Mouse (Mus musculus) midbrain, embryonic 12.5 days (tissue): ENCODE measurements around the gene Klf9. TPM values are rescaled to one million over a fixed set of nuclear protein-coding genes. Genes with fewer than 3 reads are reported as not detected.
A peak's percentile ranks its signal among the peaks of the same experiment; 100 is the strongest.

Experiments used
- ATAC-seq: fragments of 200-750 bp; cut with Nextera tagmentation; 2 replicates; pipeline ENCODE4 v1.8.0; 2017; ENCODE audit warnings: low read depth, moderate TSS enrichment, moderate library complexity; ENCODE audit not compliant: low FRiP score
- H3K27ac ChIP-seq: fragments of 300-500 bp; sonication (generic); replicated peaks from 2 replicates; pipeline ENCODE4 v1.5.1; 2016; ENCODE audit warnings: mild to moderate bottlenecking
- H3K27me3 ChIP-seq: fragments of 300-500 bp; sonication (generic); 2 replicates; pipeline ENCODE4 v1.6.1; 2016; ENCODE audit warnings: mild to moderate bottlenecking
- H3K36me3 ChIP-seq: fragments of 300-500 bp; sonication (generic); 2 replicates; pipeline ENCODE4 v1.6.1; 2016
- H3K4me1 ChIP-seq: fragments of 300-500 bp; sonication (generic); 2 replicates; pipeline ENCODE4 v1.6.1; 2016
- H3K4me2 ChIP-seq: fragments of 300-500 bp; sonication (generic); replicated peaks from 2 replicates; pipeline ENCODE4 v1.6.1; 2016; ENCODE audit warnings: mild to moderate bottlenecking, moderate library complexity
- H3K4me3 ChIP-seq: fragments of 300-500 bp; sonication (generic); 2 replicates; pipeline ENCODE4 v1.5.1; 2016; ENCODE audit warnings: mild to moderate bottlenecking
- H3K9ac ChIP-seq: fragments of 300-500 bp; sonication (generic); replicated peaks from 2 replicates; pipeline ENCODE4 v1.6.1; 2016; ENCODE audit warnings: mild to moderate bottlenecking, moderate library complexity
- H3K9me3 ChIP-seq: fragments of 300-500 bp; sonication (generic); 2 replicates; pipeline ENCODE4 v1.6.1; 2016; ENCODE audit warnings: mild to moderate bottlenecking
- WGBS: fragments of 180-500 bp; shearing (Covaris S2); methylation state at CpG from one replicate; pipeline ENCODE4 v1.1.7; 2016; 5-methylcytosine and 5-hydroxymethylcytosine counted together
- polyA plus RNA-seq: library from polyadenylated mRNA; unstranded; fragments of >200 nt; fragmentation: Nextera tagmentation; extraction: Ambion mirVana; gene quantifications from 2 replicates; pipeline ENCODE4 v1.2.1, GENCODE M21; 2016

Klf9 gene
- polyA plus RNA-seq, result 0.80 and 1.1 TPM in 2 replicates

DNA sequence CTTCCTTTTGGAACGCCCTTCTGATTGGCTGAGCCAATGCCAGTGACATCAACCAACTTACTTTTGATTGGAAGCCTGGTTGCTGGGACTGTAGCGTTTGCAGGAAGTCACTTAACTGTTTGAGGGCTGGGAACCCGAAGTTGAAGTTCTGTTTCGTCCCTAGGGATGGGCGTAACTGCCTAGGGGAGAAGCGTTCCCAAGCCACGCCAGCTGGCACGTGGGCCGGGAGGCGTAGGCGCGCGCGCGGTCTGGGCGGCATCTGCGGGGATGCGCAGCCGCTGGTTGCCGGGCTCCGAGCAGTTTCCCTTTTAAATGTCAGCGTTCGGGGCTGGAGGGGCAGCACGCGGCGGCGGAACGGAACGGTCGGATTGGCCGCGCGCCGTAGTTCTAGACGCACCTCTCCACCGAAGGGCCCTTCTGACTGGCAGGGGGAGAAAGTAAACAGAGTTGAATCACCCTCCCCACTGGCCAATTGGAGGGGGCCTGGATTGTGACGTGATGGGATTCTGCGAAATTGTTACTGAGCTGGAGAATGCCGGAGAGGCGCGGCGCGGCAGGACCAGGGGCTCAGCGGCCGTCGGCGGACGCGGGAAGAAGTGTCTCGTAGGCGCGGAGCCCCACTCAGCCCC is at the start of gene Klf9:
Klf9 (plus strand) TSS at position 538 of the 629 bp plus-strand sequence.
- H3K27ac ChIP-seq, result no peak within 1 kb of the TSS; the same call in 1 of the 2 replicates
- H3K27me3 ChIP-seq, result peaks cover 62% of the 10 kb centered on the region
- peak within 1 kb of the TSS; percentile 75 for H3K4me2 ChIP-seq
- ATAC-seq, result peak; percentile 92
- H3K9ac ChIP-seq, result peak within 1 kb of the TSS; percentile 35
- peaks cover 21% of the 10 kb centered on the region for H3K4me1 ChIP-seq
- H3K36me3 ChIP-seq, result no peaks in the 10 kb centered on the region
- no peaks in the 10 kb centered on the region for H3K9me3 ChIP-seq
- under 1% methylated on average over 52 of the region's 52 CpGs for WGBS
- H3K4me3 ChIP-seq, result peak within 1 kb of the TSS; percentile 50

- Histone ChIP-seq H3K9me3 (no peaks in the 10 kb centered on the region), H3K36me3 (no peaks in the 10 kb centered on the region), H3K27me3 (no peaks in the 10 kb centered on the region), H3K9ac (no peak overlapping the region), H3K4me3 (no peak overlapping the region), H3K4me2 (no peak overlapping the region), H3K27ac (no peak overlapping the region), H3K4me1 (no peaks in the 10 kb centered on the region)
- 91% methylated on average over 4 of the region's 4 CpGs for WGBS
- ATAC-seq, result no peak
These were observed 49.4 kb upstream of the Klf9 start for GRCm38 (mm10) chr19:23091586-23091985.

GRCm38 (mm10) chr19:23093548-23093947 is 47.5 kb upstream of the Klf9 start:
- WGBS, result 90% methylated on average over 5 of the region's 5 CpGs
- no peaks in the 10 kb centered on the region for H3K27me3 ChIP-seq
- H3K27ac ChIP-seq, result no peak overlapping the region
- no peaks in the 10 kb centered on the region for H3K36me3 ChIP-seq
- H3K4me1 ChIP-seq, result no peaks in the 10 kb centered on the region
- no peaks in the 10 kb centered on the region for H3K9me3 ChIP-seq
- H3K4me2 ChIP-seq, result no peak overlapping the region
- no peak for ATAC-seq
- H3K4me3 ChIP-seq, result no peak overlapping the region
- H3K9ac ChIP-seq, result no peak overlapping the region

GRCm38 (mm10) chr19:23094906-23095305 is 46.1 kb upstream of the Klf9 start:
- no peaks in the 10 kb centered on the region for H3K9me3 ChIP-seq
- ATAC-seq, result no peak

DNA sequence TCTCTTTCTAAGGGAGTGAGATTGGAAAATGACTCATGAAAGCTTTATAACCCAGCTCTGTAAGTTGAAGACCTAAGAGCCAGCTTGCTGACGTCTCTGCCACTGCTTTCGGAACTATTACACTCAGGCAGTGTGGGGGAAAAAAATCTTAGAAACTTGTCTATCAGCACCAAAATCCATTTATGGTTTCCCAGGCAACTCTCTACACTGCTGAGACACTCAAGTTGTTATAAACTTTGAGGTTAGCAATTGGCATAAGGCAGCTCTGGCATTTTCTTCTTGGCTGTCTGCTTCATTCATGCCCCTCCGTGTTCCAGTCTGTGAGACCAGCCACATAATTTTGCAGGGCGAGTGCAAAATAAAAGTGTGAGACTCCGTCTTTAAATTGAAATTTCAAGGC is 34.2 kb upstream of the Klf9 start:
- H3K27ac ChIP-seq, result no peak overlapping the region
- ATAC-seq, result no peak
- no peaks in the 10 kb centered on the region for H3K27me3 ChIP-seq
- H3K9ac ChIP-seq, result no peak overlapping the region
- no peak overlapping the region for H3K4me2 ChIP-seq
- WGBS, result 80% methylated on average over 5 of the region's 5 CpGs
- no peaks in the 10 kb centered on the region for H3K4me1 ChIP-seq
- no peaks in the 10 kb centered on the region for H3K36me3 ChIP-seq
- H3K4me3 ChIP-seq, result no peak overlapping the region
- H3K9me3 ChIP-seq, result no peaks in the 10 kb centered on the region

More at GRCm38 (mm10) chr19:23094906-23095305, 46.1 kb upstream of the Klf9 start:
- Histone ChIP-seq H3K9ac (no peak overlapping the region), H3K27me3 (no peaks in the 10 kb centered on the region), H3K4me3 (no peak overlapping the region), H3K4me2 (no peak overlapping the region), H3K27ac (no peak overlapping the region), H3K4me1 (no peaks in the 10 kb centered on the region), H3K36me3 (no peaks in the 10 kb centered on the region)
- 47% methylated on average over 3 of the region's 3 CpGs for WGBS

GRCm38 (mm10) chr19:23107335-23107734 is 33.7 kb upstream of the Klf9 start:
- Histone ChIP-seq H3K27me3 (no peaks in the 10 kb centered on the region), H3K9me3 (no peaks in the 10 kb centered on the region), H3K9ac (no peak overlapping the region), H3K4me2 (no peak overlapping the region), H3K27ac (no peak overlapping the region), H3K4me3 (no peak overlapping the region), H3K36me3 (no peaks in the 10 kb centered on the region), H3K4me1 (no peaks in the 10 kb centered on the region)
- 61% methylated on average over 2 of the region's 2 CpGs for WGBS
- no peak for ATAC-seq

- Histone ChIP-seq H3K4me3 (no peak overlapping the region), H3K9me3 (no peaks in the 10 kb centered on the region), H3K27me3 (no peaks in the 10 kb centered on the region), H3K27ac (no peak overlapping the region), H3K9ac (no peak overlapping the region), H3K4me2 (no peak overlapping the region), H3K4me1 (no peaks in the 10 kb centered on the region), H3K36me3 (no peaks in the 10 kb centered on the region)
- WGBS, result 38% methylated on average over 10 of the region's 10 CpGs
- no peak for ATAC-seq
These were observed 19.2 kb upstream of the Klf9 start for GRCm38 (mm10) chr19:23121875-23122274.

DNA sequence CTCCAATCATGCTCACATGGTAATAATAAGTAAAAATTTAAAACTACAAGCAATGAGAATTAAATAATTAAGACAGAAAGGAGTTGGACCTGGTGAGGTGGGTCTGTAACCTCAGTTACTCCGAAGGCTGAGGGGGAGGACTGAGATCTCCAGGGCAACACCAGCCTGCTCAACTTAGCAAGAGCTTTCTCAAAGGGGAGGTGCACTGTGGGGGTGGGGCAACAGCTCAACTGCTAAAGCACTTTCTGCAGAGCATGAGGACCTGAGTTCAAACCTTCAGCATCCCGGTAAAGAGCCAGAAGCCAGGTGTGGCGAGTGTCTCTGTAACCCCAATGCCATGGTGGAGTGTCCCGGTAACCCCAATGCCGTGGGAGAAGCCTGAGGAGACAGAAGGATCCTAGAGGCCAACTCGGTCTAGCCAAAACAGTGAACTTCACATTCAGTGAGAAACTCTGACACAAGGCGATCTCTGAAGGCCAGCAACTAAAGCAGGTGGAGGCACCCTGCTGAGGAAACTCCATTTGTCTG is 16.9 kb upstream of the Klf9 start:
- H3K27me3 ChIP-seq, result no peaks in the 10 kb centered on the region
- no peaks in the 10 kb centered on the region for H3K36me3 ChIP-seq
- WGBS, result 84% methylated on average over 7 of the region's 7 CpGs
- H3K4me1 ChIP-seq, result no peaks in the 10 kb centered on the region
- no peak for ATAC-seq
- no peak overlapping the region for H3K27ac ChIP-seq
- no peak overlapping the region for H3K9ac ChIP-seq
- no peak overlapping the region for H3K4me2 ChIP-seq
- no peak overlapping the region for H3K4me3 ChIP-seq
- H3K9me3 ChIP-seq, result no peaks in the 10 kb centered on the region

DNA sequence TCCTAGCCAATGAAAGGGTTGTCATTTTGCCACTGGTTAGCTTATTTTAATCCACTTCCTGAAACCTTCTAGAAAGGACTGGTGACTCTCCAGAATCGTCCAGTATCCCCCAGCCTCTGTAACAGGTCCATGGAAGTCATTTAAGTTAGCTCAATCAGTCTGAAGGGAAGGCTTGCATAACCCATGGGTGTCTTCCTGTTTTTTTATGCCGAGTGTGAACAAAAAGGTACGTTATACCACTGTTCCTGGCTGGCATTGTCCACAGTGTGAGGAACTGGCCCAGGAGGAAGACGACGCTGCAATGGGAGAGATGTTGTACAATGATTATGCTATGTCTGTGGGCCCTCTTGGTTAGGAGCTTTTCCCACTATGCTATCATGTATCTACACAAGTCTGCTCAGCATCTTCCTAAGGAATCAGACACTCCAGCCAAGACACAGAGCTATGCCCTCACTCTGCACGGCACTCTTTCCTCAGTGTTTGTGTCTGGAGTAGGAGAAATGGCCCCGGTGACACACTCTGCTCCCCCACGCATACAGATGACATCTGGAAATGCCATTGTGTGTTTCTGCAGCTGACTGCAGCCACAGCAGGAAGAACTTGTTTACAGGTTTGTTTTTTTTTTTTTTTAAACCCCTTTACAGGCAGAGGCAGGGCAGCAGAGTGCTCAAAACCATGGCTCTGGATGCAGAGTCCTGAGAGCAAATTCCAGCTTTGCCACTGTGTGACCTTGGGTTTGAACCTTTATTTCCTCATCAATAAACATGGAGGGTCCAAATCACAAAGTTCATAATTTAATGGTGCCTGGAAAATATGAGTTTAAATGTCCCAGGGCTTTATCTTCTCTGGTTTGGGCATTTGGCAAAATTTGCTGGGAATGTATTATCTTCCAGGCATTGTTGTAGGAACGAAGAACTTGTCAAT is 15.5 kb upstream of the Klf9 start:
- Histone ChIP-seq H3K27me3 (peaks cover 3% of the 10 kb centered on the region; the same call in 1 of the 2 replicates), H3K4me3 (no peak overlapping the region), H3K9ac (no peak overlapping the region), H3K4me1 (no peaks in the 10 kb centered on the region), H3K27ac (no peak overlapping the region), H3K9me3 (no peaks in the 10 kb centered on the region), H3K36me3 (no peaks in the 10 kb centered on the region), H3K4me2 (no peak overlapping the region)
- 79% methylated on average over 9 of the region's 9 CpGs for WGBS
- no peak for ATAC-seq

DNA sequence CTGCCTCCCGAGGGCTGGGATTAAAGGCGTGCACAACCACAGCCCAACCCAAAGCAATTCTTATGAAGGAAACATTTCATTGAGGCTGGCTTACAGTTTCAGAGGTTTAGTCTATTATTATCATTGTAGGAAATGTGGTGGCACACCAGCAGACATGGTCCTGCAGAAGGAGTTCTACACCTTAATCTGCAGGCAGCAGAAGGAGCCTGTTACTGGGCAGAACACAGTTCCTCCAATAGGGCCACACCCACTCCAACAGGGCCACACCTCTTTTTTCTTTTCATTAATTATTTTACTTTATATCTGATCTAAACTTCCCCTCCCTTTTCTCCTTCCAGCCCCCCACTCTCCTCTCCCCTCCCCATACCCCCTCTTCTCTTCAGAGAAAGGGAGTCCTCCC is 11.1 kb upstream of the Klf9 start:
- H3K27me3 ChIP-seq, result peaks cover 40% of the 10 kb centered on the region
- H3K27ac ChIP-seq, result no peak overlapping the region
- H3K36me3 ChIP-seq, result no peaks in the 10 kb centered on the region
- H3K9me3 ChIP-seq, result no peaks in the 10 kb centered on the region
- H3K4me1 ChIP-seq, result peaks cover 20% of the 10 kb centered on the region
- no peak overlapping the region for H3K4me3 ChIP-seq
- no peak overlapping the region for H3K4me2 ChIP-seq
- H3K9ac ChIP-seq, result no peak overlapping the region
- 88% methylated on average over 2 of the region's 2 CpGs for WGBS
- ATAC-seq, result no peak

- Histone ChIP-seq H3K4me1 (peaks cover 38% of the 10 kb centered on the region), H3K27me3 (peaks cover 62% of the 10 kb centered on the region), H3K27ac (no peak overlapping the region), H3K9me3 (no peaks in the 10 kb centered on the region), H3K9ac (no peak overlapping the region), H3K4me3 (no peak overlapping the region), H3K4me2 (no peak overlapping the region), H3K36me3 (no peaks in the 10 kb centered on the region)
- no peak for ATAC-seq
- 64% methylated on average over 3 of the region's 3 CpGs for WGBS
These were observed 8.9 kb upstream of the Klf9 start for GRCm38 (mm10) chr19:23132106-23132635.
